Mouse (Mus musculus) B cell, adult 62 days (primary cell): ENCODE data around the gene Isl1. TPM values are rescaled to one million over a fixed set of nuclear protein-coding genes. Genes with fewer than 3 reads are reported as not detected.

ENCODE experiments used
- total RNA-seq: library from RNA; stranded (reverse); gene quantifications from 4 replicates; pipeline ENCODE4 v1.2.4, GENCODE M21; 2023

Gene Isl1
- total RNA-seq, result not detected in 4 replicates

GRCm38 (mm10) chr13:116309584-116310462 is at the start of gene Isl1:
Isl1 (minus strand) TSS chr13:116309689.

